Mouse (Mus musculus) gastrocnemius, adult 18-20 months (tissue): ENCODE measurements at regions not wholly inside any gene's neighbourhood (a gene's known extent, or its start where the extent isn't known, plus 50 kb on each side); places are given as distances from the start of the nearest gene placed in this dataset.

Source experiments
- DNase-seq: peaks from one replicate; pipeline ENCODE4 v3.0.0; 2021; ENCODE audit warnings: low spot score

DNA sequence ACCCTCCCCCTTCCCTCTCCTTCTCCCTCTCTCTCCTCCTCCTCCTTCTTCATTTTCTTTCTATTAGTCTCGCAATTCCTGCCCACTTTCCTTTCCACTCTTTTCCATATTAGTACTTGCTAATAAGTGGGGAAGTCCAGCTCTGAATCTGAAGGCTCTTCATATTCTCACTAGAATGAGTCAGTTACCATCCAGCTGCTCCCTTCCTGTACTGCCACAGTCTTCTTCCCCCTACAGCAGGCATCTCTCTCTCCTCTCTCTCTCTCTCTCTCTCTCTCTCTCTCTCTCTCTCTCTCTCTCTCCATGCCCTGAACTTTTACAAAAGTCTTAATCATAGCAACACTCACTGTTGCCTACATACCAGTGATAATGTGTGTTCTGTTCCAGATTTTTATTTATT, 226.6 kb upstream of the Pter start:
- DNase-seq: no peak

DNA sequence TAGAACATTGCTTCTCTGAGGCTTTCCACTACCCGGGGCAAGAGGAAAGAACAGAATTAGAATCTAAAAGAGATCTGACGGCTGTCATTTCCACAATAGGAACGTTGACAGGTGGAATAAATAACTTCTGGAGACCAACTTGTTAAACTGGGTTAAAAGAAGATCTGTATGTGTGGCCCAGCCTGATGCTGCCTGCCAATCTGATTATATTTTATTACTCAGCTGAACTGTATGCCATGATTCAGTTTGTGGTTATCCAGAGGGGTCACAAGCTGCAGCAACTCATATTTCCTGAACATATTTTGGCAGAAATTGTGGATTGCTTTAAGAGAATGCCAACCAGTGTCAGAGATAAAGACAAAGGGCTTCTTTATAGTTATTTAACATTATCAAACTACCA, 224.5 kb upstream of the Pter start:
- no peak for DNase-seq

DNA sequence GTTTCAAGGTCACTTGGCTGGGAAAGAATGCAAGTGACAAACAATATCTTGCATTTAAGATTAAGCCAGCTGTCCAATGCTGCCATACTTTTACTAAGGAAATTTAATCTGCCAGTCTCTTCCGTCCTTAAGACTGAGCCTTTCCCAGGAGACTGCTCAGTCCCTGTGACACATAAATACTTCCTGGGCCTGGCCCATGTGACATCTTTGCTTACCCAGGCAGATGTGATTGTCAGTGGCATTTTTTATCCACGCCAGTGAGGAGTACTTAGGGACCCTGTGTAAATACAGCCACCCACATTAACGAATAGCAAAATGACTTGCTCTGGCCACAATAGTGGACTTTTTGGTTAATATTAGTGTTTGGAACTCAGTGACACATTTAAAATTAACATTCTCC, 216.3 kb upstream of the Pter start:
- no peak for DNase-seq

DNA sequence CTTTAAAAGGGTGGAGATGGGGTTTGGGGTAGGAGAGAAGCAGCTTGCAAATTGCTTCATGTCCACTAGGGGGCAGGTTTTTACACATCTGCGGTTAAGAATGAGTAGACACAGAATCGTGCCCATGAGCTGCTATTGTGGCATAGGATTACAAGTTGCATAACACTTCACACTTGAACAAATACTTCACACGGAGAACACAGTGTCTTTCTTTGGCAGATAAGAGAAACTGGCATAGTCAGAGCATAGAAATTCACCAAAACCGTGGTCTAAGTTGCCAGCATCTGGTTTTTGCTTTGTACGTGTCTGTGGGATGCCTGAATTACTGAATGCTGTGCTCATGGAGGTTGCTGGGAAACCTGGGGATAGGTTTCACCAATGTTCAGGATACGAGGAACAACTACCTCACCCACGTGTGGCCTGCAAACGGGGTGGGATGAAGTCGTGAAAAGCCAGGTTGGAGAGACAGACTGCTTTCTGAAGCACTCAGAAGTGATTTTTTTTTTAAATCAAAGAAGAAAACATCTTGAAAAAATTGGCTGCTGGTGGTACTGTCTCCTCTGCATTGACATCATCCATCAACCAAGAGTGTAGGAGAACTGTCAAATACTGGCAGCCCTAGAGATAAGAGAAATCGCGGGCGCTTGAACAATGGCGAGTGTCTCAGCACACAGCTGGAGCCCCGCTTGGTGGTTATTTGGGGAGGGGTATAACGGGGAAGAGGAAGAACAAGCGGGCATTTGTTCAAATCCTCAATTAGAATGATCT, 214.5 kb upstream of the Pter start:
- peak; percentile 53 for DNase-seq

DNA sequence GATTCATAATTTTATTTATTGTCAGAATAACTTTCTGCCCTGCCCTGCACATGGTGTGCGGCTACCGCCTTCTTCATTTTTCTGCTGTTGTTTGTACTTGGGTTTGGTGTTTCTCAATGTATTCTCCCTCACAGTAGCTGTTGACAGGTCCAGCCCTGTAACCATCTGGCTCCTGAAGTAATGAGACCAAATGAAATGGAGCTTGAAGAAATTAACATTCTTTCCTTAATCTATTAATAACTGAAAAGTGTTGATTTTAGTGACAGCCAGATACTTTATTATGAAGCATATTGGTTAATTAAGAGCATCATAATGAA, 214.0 kb upstream of the Pter start:
- no peak for DNase-seq

DNA sequence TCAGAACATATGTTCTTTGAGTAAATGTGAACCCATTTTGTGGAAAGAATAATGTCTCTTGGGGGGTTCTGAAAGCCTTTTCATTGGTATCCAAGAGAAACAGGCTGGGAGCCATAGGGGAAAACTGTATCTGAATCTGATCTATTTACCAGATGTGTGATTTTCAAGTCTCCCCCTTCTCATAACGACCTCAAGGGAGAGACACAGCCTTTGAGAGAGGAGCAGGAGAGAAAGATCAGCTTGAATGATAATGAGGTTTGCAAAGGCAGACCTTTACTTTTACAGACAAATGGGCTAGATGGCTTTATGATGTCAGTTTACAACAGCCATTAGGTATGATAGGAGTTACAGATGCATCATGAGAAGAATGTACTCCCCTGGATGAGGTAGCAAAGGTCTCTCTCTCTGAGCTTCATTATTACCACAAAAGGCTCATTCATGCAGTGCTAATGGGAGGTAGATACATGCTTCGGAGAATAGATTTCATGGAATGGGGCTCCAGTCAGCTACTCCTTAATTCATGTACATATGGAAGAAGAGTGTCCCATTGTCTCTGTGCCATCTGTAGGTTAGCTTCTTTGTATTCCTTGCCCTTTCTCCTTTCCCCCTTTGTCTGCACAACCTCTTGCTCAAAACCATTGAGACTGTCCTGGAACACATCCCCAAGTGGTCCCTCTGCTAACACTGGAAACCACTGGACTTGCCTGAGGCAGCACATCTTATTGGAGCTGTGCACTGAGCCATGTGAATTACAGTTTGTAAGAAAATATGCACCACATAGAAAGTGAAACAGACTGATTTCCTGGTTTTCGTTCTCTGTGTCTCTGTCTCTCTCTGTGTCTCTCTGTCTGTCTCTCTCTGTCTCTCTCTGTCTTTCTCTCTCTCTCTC, 207.5 kb upstream of the Pter start:
- no peak for DNase-seq

DNA sequence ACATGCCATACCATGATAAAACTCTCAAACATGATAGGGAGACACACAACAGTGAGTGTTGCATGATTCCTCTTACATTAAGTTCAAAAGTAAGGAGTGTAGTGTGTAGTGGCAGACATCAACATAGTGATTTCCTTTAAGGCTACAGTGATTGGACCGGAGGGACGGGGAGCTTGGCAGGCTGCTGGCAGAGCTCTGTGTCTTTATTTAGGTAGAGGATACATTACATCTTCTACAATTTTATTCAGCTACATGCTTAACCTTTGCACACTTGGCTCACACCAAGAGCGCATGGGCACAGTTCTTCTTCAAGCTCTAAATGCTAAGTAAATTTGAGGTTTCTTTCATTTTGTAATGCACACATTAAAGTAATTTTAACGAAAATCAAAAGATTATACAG, 194.6 kb upstream of the Pter start:
- peak; percentile 56 for DNase-seq

DNA sequence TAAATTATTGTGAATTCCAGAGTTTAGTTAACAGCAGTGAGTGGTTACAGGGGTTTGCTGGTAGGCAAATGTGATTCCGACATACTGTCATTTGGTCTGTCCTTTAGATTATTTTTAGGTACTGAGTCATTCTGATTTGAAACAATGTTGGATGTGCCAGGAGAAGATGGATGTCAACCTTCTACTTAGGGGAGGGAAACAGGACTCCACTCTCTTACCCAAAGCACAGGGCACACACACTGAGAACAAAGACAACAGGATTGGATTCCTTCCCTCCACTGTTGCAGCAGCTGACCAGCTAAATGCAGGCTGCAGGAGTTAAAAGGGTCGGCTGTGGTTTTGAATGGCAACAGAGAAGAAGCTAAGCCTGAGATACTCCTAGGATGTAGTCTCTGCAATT, 186.7 kb upstream of the Pter start:
- no peak for DNase-seq

DNA sequence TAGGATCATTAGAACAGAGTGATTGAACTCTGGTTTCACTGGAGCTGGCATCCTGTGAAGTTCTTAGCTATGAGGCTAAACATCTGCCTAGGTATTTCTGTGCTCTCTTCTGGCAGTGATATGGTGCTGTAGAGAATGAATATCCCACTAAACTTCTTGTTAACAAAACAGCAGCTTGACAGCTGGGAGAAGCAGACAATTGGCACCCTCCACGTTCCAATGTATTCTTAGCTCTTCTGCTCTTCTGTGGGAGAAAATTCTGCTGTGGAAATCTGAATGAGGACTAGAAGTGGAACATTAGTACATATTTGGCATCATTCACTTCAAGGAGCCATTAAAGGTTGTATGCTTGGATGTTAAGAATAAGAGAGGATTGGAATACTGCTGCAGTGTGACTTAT, 177.0 kb upstream of the Pter start:
- DNase-seq: no peak

DNA sequence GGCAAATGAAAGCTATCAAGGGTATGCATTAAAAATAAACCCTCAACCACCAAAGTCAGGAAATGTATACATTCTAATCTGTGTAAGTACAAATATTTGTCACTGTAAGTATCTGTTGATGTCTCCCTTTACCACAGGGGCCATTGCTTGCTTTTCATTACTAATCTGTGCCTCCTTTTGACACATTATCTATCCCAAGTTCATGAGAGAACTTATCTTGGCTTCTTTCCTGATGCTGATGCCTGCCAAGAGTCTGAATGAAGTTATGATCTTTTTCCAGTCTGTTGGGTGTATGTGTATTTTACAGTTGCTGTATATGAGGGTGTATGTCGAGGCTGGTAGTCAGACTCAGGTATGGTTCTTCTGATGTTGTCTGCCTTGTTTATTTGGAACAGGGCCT, 165.0 kb upstream of the Pter start:
- peak; percentile 52 for DNase-seq

DNA sequence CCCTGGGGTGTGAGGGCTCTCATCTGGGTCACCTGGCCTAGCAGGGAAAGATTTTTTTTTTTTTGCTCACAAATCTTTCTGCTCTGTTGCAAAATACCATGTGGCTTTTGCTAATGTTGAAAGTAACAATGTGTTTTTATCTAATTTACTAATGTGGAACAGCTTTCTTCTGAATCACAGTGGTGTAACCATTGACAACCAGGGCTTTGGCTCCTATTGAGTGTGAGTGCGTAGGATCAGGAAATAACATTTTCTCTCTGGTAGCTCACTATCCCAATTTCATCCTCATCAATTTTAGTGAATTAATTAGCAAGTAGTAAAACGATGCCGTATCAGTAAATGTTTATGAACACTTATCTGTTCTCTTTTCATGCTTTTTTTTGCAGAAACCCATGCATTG, 163.9 kb upstream of the Pter start:
- DNase-seq: no peak

DNA sequence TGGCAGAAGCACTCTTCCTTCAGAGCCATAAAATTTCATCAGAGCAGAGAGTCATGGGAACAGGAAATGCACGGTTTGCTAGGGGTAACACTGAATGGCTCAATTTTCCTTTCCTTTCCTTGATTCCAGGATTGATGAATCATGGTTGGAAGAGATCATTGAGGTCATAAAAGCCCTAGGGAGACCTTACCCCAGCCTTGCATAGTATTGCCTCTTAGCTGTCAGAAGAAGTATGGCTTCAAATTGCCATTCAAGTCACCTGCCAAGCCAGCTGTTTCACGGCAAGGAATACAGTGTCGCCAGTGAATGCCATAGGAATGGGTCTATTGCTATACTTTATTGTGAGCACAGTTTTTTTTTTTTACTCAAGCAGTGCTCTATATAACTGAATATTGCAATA, 162.4 kb upstream of the Pter start:
- DNase-seq: peak; percentile 35

DNA sequence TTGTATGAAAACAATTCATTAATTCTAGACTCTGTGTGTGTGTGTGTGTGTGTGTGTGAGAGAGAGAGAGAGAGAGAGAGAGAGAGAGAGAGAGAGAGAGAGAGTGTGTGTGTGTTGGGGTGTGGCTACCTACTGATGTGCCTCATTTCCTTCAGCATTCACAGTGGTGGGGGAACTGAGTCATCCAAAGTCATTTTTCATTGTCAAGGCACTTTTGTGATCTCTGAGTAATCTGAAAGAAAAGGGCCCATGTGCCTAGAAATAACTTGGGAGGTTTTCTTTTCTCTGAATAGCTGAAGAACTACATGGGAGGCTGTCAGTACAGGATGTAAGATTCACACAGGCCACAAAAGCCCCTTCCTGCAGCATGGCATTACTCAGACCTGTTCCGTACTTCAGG, 159.3 kb upstream of the Pter start:
- no peak for DNase-seq

DNA sequence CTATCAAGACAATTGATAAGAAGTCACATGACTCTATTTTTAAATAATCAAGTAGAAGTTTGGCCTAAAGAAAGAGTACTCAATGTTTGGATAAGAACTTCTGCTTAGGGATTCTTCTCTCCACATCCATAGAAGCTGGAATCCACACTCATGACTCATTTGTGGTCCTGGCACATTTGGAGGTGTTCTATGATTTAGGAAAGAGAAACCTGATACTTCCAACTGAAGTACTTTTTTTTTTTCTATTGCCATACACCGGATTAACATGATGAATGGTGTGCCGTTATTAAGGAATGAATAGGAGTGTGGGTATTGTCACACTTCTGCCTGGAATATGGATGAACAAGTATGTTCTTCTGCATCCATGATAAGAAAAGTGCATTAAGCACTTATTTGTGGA, 158.5 kb upstream of the Pter start:
- no peak for DNase-seq

DNA sequence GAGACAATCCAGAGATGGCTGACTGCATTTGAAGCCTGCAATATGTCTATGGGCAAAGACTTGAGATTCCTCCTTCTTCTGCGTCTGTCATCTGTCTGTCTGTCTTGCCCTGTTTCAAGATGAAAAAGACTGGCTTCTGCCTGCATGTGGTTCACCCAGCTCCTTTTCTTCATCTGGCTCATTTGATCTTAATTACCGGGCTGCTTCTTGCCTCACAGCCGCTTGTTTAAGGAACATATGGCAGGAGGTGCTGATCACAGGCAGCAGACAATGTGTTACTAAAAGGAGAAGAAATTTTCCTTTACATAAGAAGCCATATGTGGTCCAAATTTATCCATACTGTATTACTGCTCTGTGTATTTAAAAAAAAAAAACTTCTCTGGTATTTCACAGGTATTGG, 147.0 kb upstream of the Pter start:
- DNase-seq: no peak

DNA sequence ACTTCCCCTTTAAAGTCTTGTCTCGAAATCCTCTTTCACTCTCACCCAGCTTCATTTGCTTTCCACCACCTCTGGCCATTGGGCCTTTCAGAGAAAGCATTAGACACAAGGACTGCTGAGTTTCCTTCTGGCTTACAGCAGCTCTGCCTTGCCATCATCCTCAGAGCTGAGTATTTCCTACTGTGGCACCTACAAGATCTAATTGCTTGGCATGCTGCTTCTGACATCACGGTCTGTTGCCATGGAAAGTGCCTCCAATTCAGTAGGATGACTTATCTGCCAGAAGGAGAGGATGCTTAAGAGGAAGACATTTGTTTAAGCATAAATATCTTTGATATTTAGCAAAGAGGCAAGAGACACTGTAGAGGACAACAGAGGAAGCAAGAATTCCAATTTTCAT, 146.1 kb upstream of the Pter start:
- no peak for DNase-seq

DNA sequence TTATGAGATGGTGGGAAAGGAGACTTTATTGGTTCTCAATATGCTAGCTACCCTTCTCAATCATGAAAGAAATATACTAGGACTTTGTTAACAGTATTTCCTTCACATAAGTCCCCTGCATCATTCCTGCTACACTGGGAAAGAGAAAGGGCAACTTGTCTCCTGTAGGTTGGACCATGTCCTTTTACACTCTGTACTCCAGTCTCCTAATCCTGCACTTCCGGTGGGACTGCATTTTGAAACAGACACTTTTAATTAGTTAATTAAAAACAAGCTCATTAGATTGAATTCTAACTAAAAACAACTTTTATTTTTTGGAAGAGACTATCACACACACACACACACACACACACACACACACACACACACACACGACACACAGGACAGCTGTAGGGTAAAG, 131.2 kb upstream of the Pter start:
- DNase-seq: no peak

DNA sequence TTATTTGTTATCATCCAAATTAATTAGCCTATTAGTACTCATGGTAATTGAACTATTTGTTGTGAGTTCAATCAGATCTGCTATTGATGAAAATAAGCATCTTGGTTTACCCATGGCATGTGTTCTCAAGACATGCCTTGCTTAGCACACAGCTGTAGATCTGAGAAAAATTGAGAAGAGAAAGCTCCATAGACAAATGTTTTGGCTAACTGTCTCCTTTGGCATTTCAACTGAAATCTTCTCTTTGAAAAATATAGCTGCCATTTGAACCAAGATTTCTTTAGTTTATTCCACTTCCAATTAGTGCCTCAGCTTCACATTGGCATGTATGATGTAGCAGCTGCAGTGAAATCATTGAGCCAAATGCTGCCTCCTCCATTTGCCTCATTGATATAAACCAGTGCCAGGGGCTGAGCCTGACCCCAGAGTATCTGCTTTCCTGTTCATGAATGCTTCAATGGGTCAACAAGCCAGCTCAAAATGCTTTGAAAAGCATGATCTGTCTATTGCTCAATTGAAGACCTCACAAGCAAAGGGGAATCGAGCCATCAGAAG, 126.1 kb upstream of the Pter start:
- no peak for DNase-seq

DNA sequence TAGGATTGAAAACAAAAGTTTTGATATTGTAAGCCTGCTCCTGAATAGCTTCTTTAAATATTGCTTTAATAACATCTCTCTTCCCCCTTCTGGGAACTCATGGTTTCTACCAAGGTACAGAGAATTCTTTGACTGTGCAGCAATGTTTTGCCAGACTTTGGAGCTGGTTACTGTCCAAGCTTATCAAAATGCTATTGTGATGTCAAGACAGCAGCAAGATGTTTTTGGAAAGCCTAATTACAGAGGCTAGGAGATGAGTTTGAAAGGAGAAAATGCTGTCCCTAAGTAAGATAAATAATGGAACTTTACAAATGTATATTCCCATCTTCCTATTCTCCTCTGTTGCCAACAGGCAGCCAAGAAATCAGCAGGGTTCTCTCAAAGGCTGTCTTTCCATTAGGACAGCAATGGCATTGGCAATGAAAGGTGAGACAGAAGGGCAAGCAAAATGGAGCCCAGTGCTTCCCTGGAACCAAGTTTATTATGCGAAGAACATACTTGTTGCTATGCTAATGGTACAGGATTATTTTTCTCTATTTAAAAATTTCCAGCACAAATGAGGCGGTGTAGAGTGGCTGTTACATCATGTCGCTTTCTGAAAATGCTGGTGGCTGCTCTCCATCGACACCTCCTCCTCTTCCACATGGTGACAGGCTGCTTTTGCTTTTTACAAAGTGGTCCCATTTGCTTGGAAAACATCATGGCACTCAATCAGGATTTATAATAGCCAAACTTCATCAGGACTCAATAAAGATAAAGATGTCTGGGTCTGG, 124.5 kb upstream of the Pter start:
- no peak for DNase-seq

DNA sequence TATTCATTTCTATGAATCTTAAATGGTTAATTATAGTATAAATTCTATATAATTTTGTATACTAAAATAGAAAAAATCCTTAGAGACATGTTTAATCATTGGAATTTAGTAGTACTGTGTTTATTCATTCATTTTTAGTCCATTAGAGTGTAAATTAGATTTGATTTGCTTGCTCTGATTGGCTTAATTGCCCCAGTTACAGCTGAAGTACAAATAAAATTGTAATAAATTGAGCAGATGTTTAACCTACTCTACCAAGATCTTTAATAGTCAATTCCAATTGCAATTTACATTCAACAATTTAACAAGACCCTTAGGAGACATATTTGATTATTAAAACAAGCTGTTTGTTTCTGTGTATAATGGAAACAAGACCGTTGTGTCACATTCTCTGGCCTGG, 121.2 kb upstream of the Pter start:
- no peak for DNase-seq

DNA sequence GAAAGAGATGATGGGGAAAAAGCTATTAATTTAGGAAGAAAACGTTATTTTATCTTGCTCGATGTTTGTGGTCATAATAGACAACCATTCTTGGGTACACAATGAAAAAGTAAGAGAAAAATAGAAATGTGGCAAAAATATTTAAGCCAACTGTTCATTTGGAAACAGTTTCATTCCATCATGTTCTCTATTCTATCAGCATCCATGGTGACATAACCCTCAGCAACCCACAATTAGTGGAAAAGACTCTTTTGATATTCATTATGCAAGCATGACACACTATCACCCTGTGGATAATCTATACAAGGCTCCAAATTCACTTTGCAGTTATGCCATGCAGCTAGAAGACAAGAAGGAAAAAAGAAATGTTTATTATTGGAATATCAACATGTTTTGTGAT, 118.7 kb upstream of the Pter start:
- no peak for DNase-seq

DNA sequence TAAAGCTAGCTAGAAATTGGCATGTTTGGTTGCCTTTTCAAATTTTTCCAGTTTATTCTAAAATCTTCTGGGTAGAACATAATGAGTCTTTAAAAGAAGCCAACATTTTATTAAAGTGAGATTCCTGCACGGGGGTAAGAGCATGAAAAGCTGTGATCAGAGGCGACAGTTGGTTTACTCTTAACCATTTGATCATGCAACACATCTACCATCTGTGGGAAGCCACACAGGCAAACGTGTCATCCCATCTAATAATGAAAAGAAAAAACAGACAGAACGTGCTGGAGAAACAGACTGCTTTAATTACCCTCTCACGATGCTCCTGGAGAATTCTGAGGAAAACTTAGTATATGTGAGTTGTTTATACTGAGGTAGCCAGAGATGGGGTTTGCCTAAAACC, 115.4 kb upstream of the Pter start:
- no peak for DNase-seq
